Mouse (Mus musculus) large intestine, adult 2 months (tissue): ENCODE measurements around the gene Anapc1. TPM values are rescaled to one million over a fixed set of nuclear protein-coding genes. Genes with fewer than 3 reads are reported as not detected.

Source experiments
- DNase-seq: peaks from one replicate; pipeline ENCODE4 v3.0.0-alpha.2; 2012; ENCODE audit warnings: low read depth, low spot score
- WGBS: fragments of 180-500 bp; shearing (Covaris S2); methylation state at CpG from one replicate; pipeline ENCODE4 v1.1.7; 2018; 5-methylcytosine and 5-hydroxymethylcytosine counted together
- polyA plus RNA-seq: library from polyadenylated mRNA; depleted of rRNA; stranded (reverse); fragments of >200 nt; gene quantifications from 2 replicates; pipeline ENCODE4 v1.2.3, GENCODE M21; 2012; rRNA removed

Gene Anapc1
- polyA plus RNA-seq, 1 experiment: 30.0 TPM

DNA sequence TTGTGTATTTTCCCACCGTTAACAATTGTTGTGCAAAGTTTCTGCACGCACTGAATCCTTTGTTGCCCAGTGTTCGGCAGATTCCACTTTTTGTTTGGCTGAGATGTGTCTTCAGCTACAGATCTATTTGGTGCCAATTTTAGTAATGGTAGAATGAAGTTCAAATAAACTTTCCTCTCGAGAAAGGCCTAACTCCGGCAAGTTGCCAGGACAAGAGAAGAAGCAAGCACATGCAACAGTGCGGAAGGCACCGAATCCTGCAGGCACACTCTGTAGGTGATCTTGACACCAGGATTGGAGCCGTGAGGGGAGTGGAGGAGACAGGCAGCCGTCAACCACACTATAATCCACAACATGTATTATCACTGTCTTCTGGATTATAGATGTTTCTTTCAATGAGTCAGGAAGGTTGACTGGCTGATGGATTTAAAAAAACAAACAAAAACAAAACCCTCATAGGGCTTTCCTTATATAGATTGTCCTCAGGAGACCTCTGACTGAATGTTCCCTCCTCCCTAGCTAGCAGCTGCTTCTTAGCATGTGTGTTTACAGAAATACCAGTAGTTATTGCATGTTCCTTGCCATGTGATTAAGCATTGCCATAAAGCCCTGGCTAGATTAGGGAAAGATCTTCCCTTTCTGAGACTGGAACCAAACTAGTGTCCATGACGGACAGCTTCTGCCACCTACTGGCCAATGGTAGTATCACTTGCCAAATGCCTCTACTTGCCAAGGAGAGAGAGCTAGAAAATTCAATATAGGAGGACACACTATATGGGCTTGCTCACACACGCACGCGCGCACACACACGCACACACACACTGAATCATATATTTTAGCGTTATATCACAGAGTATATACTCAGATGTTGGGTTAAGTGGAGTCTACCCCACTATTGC is 114.2 kb downstream of the Anapc1 start:
- 31% methylated on average over 16 of the region's 16 CpGs for WGBS
- DNase-seq: peak; percentile 38

GRCm38 (mm10) chr2:128571001-128571400 is 116.2 kb downstream of the Anapc1 start:
- 73% methylated on average over 4 of the region's 4 CpGs for whole genome bisulfite sequencing
- no peak for DNase-seq

DNA sequence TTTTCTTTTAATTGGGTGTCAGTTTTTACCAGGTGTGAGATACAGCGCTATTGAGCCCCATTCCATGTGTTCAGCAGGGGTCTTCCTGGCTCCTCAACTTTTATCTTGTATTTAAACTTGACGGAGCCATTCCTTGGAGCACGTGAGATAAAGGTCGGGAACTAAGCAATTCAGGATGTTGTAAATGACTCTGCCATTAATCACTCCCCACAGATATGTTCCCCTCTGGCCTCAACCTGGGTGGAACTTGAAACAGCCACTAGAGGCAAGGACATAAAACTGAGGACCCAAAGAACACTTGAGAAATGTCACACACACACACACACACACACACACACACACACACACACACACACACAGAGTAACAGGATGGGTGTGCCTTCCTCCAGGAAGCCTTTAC is 118.7 kb downstream of the Anapc1 start:
- no peak for DNase-seq

DNA sequence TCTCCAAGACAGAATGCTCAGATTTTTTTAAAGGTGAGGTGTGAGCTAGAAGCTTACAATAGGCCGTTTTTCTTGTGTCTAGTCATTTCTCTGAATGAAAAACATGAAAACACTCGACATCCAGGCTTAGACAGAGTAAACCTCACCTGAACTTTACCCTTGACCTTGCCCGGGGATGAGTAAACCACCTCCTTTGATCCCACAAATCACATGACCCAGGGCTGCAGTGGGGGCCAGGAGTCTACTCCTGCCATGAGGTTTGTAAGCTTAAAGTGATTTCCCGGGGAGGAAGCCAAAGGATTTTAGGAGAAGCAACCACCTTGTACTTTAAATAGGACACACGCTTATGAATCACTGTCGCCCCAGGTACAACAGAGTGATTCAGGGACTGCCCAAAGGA is 119.2 kb downstream of the Anapc1 start:
- no peak for DNase-seq
- WGBS: 58% methylated on average over 6 of the region's 6 CpGs

More for the DNA sequence above, 118.7 kb downstream of the Anapc1 start:
- 52% methylated on average over 4 of the region's 4 CpGs for WGBS

GRCm38 (mm10) chr2:128566304-128567147 is 120.7 kb downstream of the Anapc1 start:
- DNase-seq: no peak

GRCm38 (mm10) chr2:128565904-128566303 is 121.3 kb downstream of the Anapc1 start:
- no peak for DNase-seq

More at GRCm38 (mm10) chr2:128566304-128567147, 120.7 kb downstream of the Anapc1 start:
- WGBS: 66% methylated on average over 10 of the region's 10 CpGs

DNA sequence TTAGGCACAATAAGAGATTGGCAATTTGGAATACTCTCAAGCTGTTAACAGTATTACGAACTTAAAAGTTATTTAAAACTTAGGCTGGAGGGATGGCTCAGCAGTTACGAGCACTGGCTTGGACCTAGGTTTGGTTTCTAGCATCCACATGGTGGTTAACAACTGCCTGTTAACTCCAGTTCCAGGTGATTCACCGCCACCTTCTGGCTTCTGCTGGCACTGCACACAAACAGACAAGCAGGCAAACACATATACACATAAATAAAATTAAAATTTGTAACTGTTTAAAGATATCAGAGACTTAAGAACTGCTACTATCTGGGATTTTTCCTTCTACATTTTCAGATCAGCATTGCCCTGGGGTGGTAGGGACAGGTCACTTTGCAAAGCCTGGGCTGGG is 123.0 kb downstream of the Anapc1 start:
- no peak for DNase-seq
- 93% methylated on average over 3 of the region's 3 CpGs for WGBS

More at GRCm38 (mm10) chr2:128565904-128566303, 121.3 kb downstream of the Anapc1 start:
- WGBS: 49% methylated on average over 8 of the region's 8 CpGs

Other genes starting within 250 kb of the Anapc1 start
- gene Spdye4c, start 96.2 kb downstream of the Anapc1 start, polyA plus RNA-seq: not detected in 2 replicates
- 6.5 and 15.0 TPM in 2 replicates for gene Mertk, start 11.6 kb upstream of the Anapc1 start, polyA plus RNA-seq
- gene Tmem87b, start 130.7 kb upstream of the Anapc1 start, polyA plus RNA-seq: 15.4 and 21.5 TPM in 2 replicates
- 3.0 and 3.6 TPM in 2 replicates for gene Fbln7, start 175.6 kb upstream of the Anapc1 start, polyA plus RNA-seq